Mouse (Mus musculus): Measurements from ENCODE around the gene L3hypdh. TPM values are rescaled to one million over a fixed set of nuclear protein-coding genes. Genes with fewer than 3 reads are reported as not detected.
"Not testable (repeated sequence)": the region's sequence is repeated elsewhere in the genome, so short reads cannot be mapped to it uniquely, and the experiment has no call there.

The L3hypdh gene
- polyA plus RNA-seq, 1 experiment from 2014 or later: 19.6 TPM

GRCm38 (mm10) chr12:72050821-72051220 is 34.4 kb downstream of the L3hypdh start:
- Histone ChIP-seq H3K36me3 (no peaks in the 10 kb centered on the region), H3K4me2 (no peak overlapping the region), H3K9me3 (no peaks in the 10 kb centered on the region), H3K27me3 (no peaks in the 10 kb centered on the region), H3K9ac (no peak overlapping the region), H3K27ac (no peak overlapping the region), H3K4me1 (no peaks in the 10 kb centered on the region; the same call in 1 of the 2 replicates), H3K4me3 (no peak overlapping the region)
- WGBS: 73% methylated on average over 4 of the region's 4 CpGs
- ATAC-seq (ENCODE audit: insufficient number of reproducible peaks, low FRiP score, low TSS enrichment, low read depth): no peak

GRCm38 (mm10) chr12:72050156-72050555 is 35.1 kb downstream of the L3hypdh start:
- H3K36me3 ChIP-seq; ATAC-seq (ENCODE audit: insufficient number of reproducible peaks, low FRiP score, low TSS enrichment, low read depth); H3K4me2 ChIP-seq; H3K4me3 ChIP-seq; H3K4me1 ChIP-seq; H3K9me3 ChIP-seq; H3K9ac ChIP-seq; H3K27ac ChIP-seq; H3K27me3 ChIP-seq: not testable (repeated sequence)
- WGBS: 93% methylated on average over 5 of the region's 5 CpGs

- no peaks in the 10 kb centered on the region for H3K27me3 ChIP-seq
- H3K4me3 ChIP-seq: no peak overlapping the region
- H3K9ac ChIP-seq: no peak overlapping the region
- H3K27ac ChIP-seq: no peak overlapping the region
- no peak overlapping the region for H3K4me2 ChIP-seq
- no peaks in the 10 kb centered on the region for H3K9me3 ChIP-seq
- no peaks in the 10 kb centered on the region for H3K36me3 ChIP-seq
- WGBS: 1% methylated on average over 2 of the region's 2 CpGs
- H3K4me1 ChIP-seq: no peaks in the 10 kb centered on the region; the same call in 1 of the 2 replicates
- ATAC-seq (ENCODE audit: insufficient number of reproducible peaks, low FRiP score, low TSS enrichment, low read depth): no peak
These were observed 37.7 kb downstream of the L3hypdh start for GRCm38 (mm10) chr12:72047513-72047912.

- Histone ChIP-seq H3K4me1 (no peaks in the 10 kb centered on the region), H3K27ac (no peak overlapping the region), H3K4me2 (no peak overlapping the region), H3K4me3 (no peak overlapping the region), H3K27me3 (no peaks in the 10 kb centered on the region), H3K9ac (no peak overlapping the region), H3K9me3 (no peaks in the 10 kb centered on the region), H3K36me3 (no peaks in the 10 kb centered on the region)
- WGBS: 80% methylated on average over 3 of the region's 3 CpGs
- no peak for ATAC-seq (ENCODE audit: insufficient number of reproducible peaks, low FRiP score, low TSS enrichment, low read depth)
These were observed 44.0 kb downstream of the L3hypdh start for GRCm38 (mm10) chr12:72041238-72041637.

GRCm38 (mm10) chr12:72039501-72039900 is 45.7 kb downstream of the L3hypdh start:
- ATAC-seq (ENCODE audit: insufficient number of reproducible peaks, low FRiP score, low TSS enrichment, low read depth): no peak
- WGBS: 69% methylated on average over 8 of the region's 8 CpGs

GRCm38 (mm10) chr12:72038866-72039265 is 46.4 kb downstream of the L3hypdh start:
- Histone ChIP-seq H3K27ac (no peak overlapping the region), H3K4me1 (no peaks in the 10 kb centered on the region), H3K27me3 (no peaks in the 10 kb centered on the region), H3K4me3 (no peak overlapping the region), H3K4me2 (no peak overlapping the region), H3K9ac (no peak overlapping the region), H3K9me3 (no peaks in the 10 kb centered on the region), H3K36me3 (no peaks in the 10 kb centered on the region)
- ATAC-seq (ENCODE audit: insufficient number of reproducible peaks, low FRiP score, low TSS enrichment, low read depth): no peak
- WGBS: 71% methylated on average over 2 of the region's 2 CpGs

More at GRCm38 (mm10) chr12:72039501-72039900, 45.7 kb downstream of the L3hypdh start:
- Histone ChIP-seq H3K27me3 (no peaks in the 10 kb centered on the region), H3K4me3 (no peak overlapping the region), H3K4me1 (no peaks in the 10 kb centered on the region), H3K4me2 (no peak overlapping the region), H3K36me3 (no peaks in the 10 kb centered on the region), H3K9ac (no peak overlapping the region), H3K9me3 (no peaks in the 10 kb centered on the region), H3K27ac (no peak overlapping the region)

GRCm38 (mm10) chr12:72037049-72037448 is 48.2 kb downstream of the L3hypdh start:
- H3K27ac ChIP-seq: no peak overlapping the region
- H3K27me3 ChIP-seq: no peaks in the 10 kb centered on the region
- no peaks in the 10 kb centered on the region for H3K4me1 ChIP-seq
- no peak for ATAC-seq (ENCODE audit: insufficient number of reproducible peaks, low FRiP score, low TSS enrichment, low read depth)
- no peak overlapping the region for H3K4me3 ChIP-seq
- no peak overlapping the region for H3K9ac ChIP-seq
- H3K9me3 ChIP-seq: no peaks in the 10 kb centered on the region
- no peaks in the 10 kb centered on the region for H3K36me3 ChIP-seq
- WGBS: 62% methylated on average over 6 of the region's 6 CpGs
- H3K4me2 ChIP-seq: no peak overlapping the region

GRCm38 (mm10) chr12:72036097-72036661 is 49.1 kb downstream of the L3hypdh start:
- Histone ChIP-seq H3K4me2 (no peak overlapping the region), H3K27me3 (no peaks in the 10 kb centered on the region), H3K9me3 (no peaks in the 10 kb centered on the region), H3K9ac (no peak overlapping the region), H3K4me3 (no peak overlapping the region), H3K36me3 (no peaks in the 10 kb centered on the region), H3K27ac (no peak overlapping the region), H3K4me1 (0 out of 2 replicates have a peak, but pooled peaks cover 6% of the 10 kb centered on the region)
- no peak for ATAC-seq (ENCODE audit: insufficient number of reproducible peaks, low FRiP score, low TSS enrichment, low read depth)
- WGBS: 65% methylated on average over 9 of the region's 9 CpGs

- WGBS: 89% methylated on average over 6 of the region's 6 CpGs
- ATAC-seq (ENCODE audit: insufficient number of reproducible peaks, low FRiP score, low TSS enrichment, low read depth): no peak
- no peak overlapping the region for H3K4me2 ChIP-seq
- H3K4me1 ChIP-seq: 0 out of 2 replicates have a peak, but pooled peaks cover 6% of the 10 kb centered on the region
- H3K9me3 ChIP-seq: no peaks in the 10 kb centered on the region
- no peaks in the 10 kb centered on the region for H3K27me3 ChIP-seq
- no peak overlapping the region for H3K9ac ChIP-seq
- H3K4me3 ChIP-seq: no peak overlapping the region
- H3K36me3 ChIP-seq: no peaks in the 10 kb centered on the region
- H3K27ac ChIP-seq: no peak overlapping the region
These were observed 53.4 kb downstream of the L3hypdh start for GRCm38 (mm10) chr12:72031794-72032193.

- H3K36me3 ChIP-seq: no peaks in the 10 kb centered on the region
- WGBS: 57% methylated on average over 5 of the region's 5 CpGs
- no peak for ATAC-seq (ENCODE audit: insufficient number of reproducible peaks, low FRiP score, low TSS enrichment, low read depth)
- H3K27ac ChIP-seq: no peak overlapping the region
- no peak overlapping the region for H3K4me3 ChIP-seq
- 0 out of 2 replicates have a peak, but pooled peaks cover 6% of the 10 kb centered on the region for H3K4me1 ChIP-seq
- no peak overlapping the region for H3K4me2 ChIP-seq
- no peak overlapping the region for H3K9ac ChIP-seq
- no peaks in the 10 kb centered on the region for H3K27me3 ChIP-seq
- no peaks in the 10 kb centered on the region for H3K9me3 ChIP-seq
These were observed 54.1 kb downstream of the L3hypdh start for GRCm38 (mm10) chr12:72031171-72031570.

GRCm38 (mm10) chr12:72025275-72025795 is 59.9 kb downstream of the L3hypdh start:
- Histone ChIP-seq H3K36me3 (no peaks in the 10 kb centered on the region), H3K27ac (no peak overlapping the region), H3K27me3 (no peaks in the 10 kb centered on the region), H3K4me1 (peaks cover 9% of the 10 kb centered on the region; the same call in 1 of the 2 replicates), H3K4me3 (no peak overlapping the region), H3K9ac (no peak overlapping the region), H3K9me3 (no peaks in the 10 kb centered on the region), H3K4me2 (no peak overlapping the region)
- 63% methylated on average over 6 of the region's 6 CpGs for WGBS
- no peak for ATAC-seq (ENCODE audit: insufficient number of reproducible peaks, low FRiP score, low TSS enrichment, low read depth)

- ATAC-seq (ENCODE audit: insufficient number of reproducible peaks, low FRiP score, low TSS enrichment, low read depth): no peak
- H3K27me3 ChIP-seq: no peaks in the 10 kb centered on the region
- H3K27ac ChIP-seq: no peak overlapping the region
- H3K9ac ChIP-seq: no peak overlapping the region
- no peaks in the 10 kb centered on the region for H3K9me3 ChIP-seq
- H3K4me2 ChIP-seq: no peak overlapping the region
- WGBS: 94% methylated on average over 5 of the region's 5 CpGs
- H3K4me3 ChIP-seq: no peak overlapping the region
- no peaks in the 10 kb centered on the region for H3K36me3 ChIP-seq
- peaks cover 9% of the 10 kb centered on the region; the same call in 1 of the 2 replicates for H3K4me1 ChIP-seq
These were observed 61.7 kb downstream of the L3hypdh start for GRCm38 (mm10) chr12:72023572-72023971.
